Mouse (Mus musculus) monocyte, adult 5-6 weeks (primary cell): ENCODE results near the gene Cyp8b1. TPM values are rescaled to one million over a fixed set of nuclear protein-coding genes. Genes with fewer than 3 reads are reported as not detected.

Experiments used
- ATAC-seq: fragments of 153-309, 156-312 bp; replicated peaks from 2 replicates; pipeline ENCODE4 v1.8.0; 2017; ENCODE audit warnings: mild to moderate bottlenecking; ENCODE audit not compliant: low TSS enrichment, insufficient number of reproducible peaks, severe bottlenecking, poor library complexity, low FRiP score
- total RNA-seq: library from RNA; stranded (forward); fragments of 200-1000, 200-491, 200-594 nt; gene quantifications from 3 replicates; pipeline ENCODE4 v1.2.3, GENCODE M21; 2017

Cyp8b1 gene
- not detected in 3 replicates for total RNA-seq

DNA sequence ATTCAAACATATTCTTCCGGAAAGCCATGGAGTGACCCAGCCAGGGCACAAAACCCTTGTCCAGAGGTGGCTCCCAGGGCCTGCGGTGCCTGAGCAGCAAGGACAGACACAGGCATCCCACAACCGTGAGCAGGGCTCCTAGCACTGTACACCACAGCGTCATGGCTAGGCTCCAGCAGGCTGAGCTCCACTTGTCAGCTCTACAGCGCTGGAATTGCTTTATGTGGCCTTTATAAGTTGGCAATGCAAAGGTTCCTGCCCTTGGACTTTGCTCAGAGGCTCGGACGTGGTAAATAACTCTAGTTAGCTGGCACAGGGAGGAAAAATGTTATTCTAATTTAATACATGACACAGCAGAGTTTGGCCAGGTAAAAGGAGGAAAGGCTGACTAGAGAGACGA lies at the start of gene Cyp8b1:
Gene Cyp8b1, minus strand, starts transcription at position 204 of the 400 bp plus-strand sequence.
- ATAC-seq: no peak

DNA sequence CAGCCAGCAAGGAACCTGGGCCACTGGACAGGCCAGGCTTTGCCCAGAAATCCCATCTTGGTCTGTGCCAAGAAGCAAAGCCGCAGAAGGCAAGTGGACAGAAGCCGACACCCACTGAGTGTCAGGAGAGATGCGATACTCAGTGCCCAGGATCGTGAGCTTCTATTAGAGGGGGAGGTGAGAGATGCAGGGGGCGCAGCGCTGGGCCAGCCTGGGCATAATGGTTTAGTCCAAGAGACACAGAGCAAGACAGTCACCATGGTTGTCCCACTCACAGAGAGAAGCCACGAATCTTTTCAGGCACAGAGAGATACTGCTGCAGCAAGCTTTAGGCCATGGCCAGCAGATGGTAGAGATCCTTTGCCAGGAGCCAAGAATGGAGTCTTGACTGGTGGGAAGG lies 48.8 kb upstream of the Cyp8b1 start:
- ATAC-seq: no peak

DNA sequence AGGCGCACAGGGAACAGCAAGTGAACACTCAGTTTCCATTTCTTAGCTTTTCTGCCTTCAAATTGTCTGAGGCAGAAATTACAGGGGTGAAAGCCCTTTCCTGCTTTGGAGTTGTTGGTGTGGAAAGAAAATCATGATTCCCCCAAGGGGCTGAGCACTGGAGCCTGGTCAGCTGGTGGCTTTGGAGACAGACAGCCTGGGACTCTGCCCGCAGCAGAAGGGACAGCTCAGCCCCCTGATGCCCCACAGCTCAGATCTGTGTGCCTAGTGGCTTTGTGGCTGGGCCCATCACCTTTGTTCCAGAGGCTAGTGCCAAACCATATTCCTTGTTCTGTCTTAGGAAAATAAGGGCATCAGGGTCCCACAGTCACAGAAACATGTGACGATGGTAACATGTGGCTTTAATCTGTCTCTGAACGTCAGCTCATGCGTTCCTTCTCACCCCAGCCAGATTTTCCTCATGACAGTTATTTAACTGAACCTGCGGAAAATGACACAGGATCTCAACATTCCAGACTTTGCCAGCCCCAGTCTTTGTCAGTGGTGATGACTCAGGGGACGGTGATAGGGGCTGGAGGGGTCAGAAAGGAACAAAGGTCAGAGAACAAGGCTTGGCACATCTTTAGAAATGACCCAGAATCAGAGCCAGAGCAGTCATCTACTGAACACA lies 44.0 kb upstream of the Cyp8b1 start:
- ATAC-seq: no peak

DNA sequence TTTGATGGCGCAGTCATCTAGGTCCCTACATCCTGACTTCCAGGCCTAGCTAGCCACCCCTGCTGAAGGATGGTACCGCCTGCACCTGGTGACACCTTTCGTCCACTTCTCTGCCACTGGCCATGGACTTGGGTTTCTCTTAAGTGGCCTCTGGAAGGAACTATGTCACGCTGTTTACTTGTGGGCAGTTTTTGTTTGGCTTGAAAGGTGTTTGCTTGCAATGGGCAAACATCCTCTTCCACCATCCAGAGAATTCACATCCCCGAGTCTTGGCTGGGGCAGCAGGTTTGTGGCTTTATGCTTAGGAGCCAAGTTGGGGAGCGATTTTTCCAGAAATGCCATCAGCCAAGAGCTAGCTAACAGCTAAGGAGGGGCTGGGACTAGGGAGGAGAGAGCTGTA lies 36.5 kb upstream of the Cyp8b1 start:
- ATAC-seq: no peak

DNA sequence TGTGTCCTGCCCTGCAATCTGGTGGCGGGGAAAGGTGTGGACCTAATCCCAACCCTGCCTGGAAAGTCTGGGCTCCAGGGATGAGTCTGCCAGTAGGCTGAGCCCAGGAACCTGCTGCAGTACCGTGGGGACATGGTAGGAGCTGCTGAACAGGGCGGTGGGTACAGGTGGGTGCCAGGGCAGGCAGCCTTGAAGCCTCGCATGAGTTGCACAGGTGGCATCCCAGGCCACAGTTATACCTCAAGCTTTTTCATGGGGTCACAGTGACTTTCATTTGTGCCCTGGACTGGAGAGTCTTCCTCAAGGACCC lies 35.0 kb upstream of the Cyp8b1 start:
- ATAC-seq: no peak

DNA sequence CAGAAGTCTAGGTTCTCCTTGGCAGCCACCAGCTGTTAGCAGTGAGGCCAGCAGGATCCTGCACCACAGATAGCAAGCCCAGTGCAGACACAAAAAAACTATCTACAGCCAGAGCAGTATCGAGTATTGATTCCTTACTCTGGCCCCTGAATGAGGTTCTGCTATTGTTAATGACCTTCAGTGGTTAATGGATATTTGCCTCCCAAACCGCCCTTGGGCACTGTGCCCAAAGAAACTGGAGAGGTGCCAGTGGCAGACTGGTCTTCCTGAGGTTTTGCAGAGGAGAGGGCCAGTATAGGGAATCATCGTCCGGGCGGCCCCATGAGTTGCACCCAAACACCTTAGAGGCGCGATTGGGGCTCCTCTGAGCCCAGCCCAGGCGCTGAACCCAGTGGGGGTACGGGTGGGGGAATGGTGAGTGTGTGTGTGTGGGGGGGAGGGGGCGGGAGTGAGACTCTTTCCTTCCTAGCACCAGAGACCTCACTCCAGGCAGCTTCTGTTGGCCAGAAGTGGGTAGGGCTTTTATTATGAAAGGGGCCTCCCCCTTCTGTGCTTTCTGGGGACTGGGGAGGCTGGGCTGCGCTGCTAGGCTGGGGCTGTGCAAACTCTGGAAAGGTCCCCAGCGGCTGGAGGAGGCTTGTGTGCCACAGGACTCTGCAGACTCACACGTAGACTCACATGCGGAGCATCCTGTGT lies 34.5 kb upstream of the Cyp8b1 start, which contains the start of gene Fam198a:
Gene Fam198a, plus strand, starts transcription at position 571 of the 696 bp plus-strand sequence.
- ATAC-seq: no peak

DNA sequence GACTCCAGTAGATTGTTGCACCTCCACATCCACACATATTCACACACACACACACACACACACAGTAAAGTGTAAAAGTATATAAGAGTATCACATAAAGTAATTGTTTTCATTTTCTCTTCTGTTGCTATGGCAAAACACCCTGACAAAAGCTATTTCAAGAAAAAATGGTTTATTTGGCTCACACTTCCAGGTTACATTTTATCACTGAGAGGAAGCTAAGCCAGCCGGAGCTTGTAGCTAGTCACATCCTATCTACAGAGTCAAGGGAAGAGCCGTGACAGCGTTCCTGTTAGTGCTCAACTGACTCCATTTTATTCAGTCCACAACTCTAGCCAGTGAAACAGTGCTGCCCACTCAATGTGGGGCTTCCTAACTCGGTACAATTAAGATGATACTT lies 32.3 kb upstream of the Cyp8b1 start:
- ATAC-seq: no peak

DNA sequence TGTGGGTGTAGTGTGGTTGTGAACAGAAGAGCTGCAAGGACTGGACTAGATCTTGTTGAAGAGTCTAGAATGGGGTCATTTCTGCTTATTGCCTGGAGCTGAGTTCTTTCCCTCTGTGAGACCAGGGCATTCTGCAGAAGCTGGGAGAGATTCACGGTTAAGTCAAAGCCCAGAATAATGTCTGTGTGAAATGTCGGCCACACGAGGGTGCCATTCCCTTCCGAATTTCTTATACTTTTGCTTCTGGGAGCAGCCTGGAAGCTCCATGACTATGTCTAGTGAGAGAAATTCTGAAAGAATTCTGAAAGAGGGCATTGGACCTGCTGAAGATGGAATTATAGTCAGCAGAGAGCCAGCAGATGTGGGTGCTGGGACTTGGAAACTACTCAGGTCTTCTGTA lies 31.7 kb upstream of the Cyp8b1 start:
- ATAC-seq: no peak

DNA sequence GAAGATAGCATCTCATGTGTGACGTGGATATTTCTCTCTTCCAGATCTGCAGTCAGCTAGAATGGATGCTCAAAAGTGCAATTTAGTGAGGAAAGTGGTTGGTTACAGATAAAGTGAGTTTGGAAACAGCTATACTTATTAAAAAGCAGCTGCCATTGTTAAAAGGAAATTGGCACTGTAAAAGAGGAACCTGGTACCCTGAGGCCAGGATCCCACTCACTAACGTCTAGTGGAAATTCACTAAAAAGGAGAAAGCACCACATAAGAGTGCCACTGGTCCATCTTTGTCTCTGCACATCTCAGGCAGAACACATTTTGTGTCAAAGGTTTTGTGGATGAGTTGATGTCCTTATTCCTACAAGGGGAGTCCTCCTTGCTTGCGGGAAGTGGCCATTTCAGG lies 27.5 kb upstream of the Cyp8b1 start:
- ATAC-seq: no peak

DNA sequence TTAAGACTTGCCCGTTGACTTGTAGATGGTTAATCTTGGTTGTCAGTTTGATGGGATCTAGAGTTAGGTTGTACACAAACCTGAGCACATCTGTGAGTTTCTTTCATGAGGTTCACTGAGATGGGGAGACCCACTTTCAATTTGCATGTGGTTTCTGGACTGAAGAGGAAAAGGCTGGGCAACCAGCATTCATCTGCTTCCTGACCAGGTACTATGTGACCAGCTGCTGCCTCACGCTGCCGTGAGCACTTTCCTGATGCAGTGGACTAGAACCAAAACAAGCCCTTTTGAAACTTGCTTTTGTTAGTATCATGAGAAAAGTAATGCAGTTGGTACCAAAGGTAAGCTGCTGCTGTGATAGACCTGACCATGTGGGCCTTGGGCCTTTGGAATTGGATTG lies 26.9 kb upstream of the Cyp8b1 start:
- no peak for ATAC-seq

DNA sequence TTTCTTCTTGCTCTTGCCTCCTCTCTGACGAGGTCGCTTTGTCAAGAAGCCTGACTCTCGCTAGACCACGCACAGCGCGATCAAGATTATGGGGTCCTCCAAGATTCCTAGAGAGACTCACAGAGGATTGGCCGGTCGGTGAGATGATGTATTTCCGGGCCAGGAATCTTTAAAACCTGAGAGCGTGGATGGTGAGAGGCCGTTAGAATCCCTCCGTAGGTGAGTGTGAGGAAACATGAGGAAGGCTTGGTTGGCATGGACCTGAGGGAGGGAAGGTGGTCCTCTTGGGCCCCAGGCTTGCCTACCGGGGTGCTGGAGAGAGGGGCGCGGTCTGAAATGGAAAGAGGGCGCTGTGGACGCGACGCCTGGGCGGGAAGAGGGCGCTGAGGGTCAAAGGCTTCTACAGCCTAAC lies 21.8 kb upstream of the Cyp8b1 start:
- ATAC-seq: no peak

GRCm38 (mm10) chr9:121937451-121937864 lies 21.4 kb upstream of the Cyp8b1 start:
- no peak for ATAC-seq

DNA sequence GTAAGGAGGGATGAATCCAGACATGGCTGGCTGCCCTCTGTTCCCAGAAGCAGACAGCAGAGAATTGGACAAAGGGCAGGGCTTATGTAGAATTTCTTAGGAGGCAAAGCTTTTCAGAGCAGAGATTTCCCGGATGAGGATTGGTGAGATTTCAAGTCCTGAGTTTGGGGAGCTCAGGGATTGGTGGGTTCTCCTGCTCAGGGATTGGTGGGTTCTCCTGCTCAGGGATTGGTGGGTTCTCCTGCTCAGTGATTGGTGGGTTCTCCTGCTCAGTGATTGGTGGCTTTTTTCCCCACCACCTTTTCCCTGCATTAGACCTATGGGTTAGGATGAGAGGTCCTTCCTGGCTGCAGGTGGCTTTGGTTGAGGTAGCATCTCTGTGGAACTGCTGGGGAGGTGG lies 20.8 kb upstream of the Cyp8b1 start:
- ATAC-seq: no peak

DNA sequence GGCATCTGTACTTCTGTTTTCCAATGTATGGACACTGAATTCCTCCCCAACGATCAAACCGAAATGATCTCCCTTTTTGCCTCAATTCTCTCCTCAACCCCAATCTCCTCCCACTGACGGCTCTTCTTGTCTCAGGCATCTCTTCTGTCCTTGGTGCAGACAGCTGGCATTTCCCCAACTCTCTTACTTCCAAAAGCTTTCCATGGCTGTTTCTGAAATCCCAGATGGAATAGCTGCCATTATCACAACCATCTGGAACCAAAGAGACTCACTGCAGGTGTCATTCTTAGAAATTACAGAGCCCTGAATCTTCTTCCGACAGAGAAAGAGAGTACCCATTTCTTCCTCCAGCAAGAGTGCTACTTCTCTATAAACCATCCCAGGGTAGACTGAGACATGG lies 18.8 kb upstream of the Cyp8b1 start:
- no peak for ATAC-seq

- peak; percentile 88 for ATAC-seq
Observed at GRCm38 (mm10) chr9:121928498-121928897, 12.4 kb upstream of the Cyp8b1 start.

GRCm38 (mm10) chr9:121927721-121928120 lies 11.6 kb upstream of the Cyp8b1 start:
- no peak for ATAC-seq

DNA sequence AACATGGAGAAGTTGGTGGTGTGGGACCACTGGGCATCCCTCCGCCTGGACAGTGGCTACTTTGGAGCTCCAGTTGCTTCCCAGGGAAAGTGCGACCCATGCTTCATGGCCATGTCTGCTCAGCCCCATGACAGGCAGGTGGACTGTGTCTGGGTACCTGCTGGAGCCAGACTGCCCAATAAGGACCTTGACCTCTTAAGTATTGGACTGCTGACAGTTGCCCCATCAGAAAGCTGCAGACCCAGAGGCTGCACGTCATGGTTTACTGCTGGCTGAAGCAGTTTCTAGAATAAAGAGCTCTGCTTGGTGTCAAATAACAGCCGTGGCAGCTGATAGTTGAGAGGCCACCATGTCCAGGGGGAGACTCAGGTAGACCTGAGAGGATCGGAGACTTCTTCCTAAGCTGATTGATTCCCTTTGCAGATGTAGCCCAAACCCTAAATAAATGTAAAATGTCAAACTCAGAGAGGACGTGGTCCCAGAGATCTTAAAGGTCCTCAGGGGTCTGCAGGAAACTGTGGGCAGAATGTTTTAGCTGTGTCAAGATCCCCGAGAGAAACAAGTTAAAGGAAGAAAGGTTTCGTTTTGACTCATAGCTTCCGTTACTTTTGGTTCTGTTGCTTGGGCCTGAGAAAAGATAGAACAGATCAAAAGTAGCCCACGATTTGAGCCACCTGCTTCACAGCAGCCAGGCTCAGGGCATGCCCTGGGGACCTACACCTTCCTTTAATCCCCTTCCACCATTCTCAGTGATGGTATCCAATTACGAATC lies 10.7 kb upstream of the Cyp8b1 start:
- no peak for ATAC-seq

- ATAC-seq: no peak
Observed at GRCm38 (mm10) chr9:121925959-121926358, 9.9 kb upstream of the Cyp8b1 start.

DNA sequence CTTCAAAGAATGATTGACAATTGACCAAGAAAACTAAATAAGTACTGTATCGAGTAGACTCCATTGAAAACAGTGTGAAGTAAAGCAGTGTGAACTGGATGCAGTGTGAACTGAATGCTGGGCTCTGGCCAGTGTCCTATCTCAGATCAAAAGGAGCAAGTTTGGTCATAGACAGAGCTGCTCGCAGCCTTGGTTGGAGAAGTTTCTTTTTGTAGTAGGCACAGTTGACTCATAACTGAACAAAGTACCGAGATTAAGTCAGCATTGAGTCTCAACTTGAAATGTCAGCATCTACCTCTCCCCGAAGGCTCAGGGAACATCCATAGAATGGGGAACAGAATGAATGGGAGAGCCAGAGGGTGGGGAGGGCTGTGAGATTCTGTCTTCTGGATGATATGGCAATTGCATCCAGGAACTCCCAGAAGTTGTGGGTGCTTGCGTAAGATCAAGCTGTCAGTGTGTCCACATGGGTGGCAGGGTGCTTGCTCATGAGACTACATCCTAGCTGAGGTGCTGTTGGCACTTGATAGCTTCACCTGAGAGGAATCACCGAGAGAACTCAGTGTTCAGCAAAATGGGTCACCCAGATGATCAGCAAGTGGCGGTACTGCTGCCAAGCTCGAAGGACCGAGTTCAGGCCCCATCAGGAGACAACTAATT lies 8.9 kb upstream of the Cyp8b1 start:
- ATAC-seq: no peak
